Mouse (Mus musculus): ENCODE results near the gene Zfp593.
"Not testable (repeated sequence)": the region's sequence is repeated elsewhere in the genome, so short reads cannot be mapped to it uniquely, and the experiment has no call there.

Zfp593 gene

DNA sequence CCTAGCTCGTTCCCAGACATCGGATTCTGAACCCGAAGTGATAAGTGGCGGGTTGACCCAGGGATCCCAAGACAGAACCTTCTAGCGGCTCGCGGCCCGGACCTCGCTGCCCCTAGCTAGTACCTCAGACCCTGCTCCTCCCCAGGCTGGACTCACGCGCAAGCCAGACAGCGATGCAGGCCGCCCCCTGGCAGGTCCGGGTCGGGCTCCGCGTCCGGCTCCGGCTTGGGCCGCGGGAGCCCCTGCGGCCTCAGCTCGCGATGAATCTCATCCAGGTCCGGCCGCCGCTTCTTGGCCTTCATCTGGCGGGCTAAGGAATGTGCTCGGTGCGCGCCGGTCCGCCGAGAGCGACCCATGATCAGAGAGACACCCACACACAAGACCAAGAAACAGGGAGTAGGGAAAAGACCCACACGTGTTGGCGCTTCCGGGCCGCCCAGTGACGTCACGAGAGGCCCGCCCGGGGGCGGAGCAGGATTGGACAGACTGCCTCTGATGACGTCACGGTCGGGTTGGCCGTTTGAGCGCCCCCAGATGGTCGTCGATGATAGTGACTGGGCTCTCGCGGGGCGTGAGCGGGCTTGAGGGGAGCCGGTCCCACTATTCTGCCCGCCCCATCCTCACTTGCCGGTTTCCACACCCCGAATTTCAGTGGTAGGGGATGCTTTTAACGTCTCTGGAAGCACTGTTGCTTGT, at the start of gene Zfp593:
Gene Zfp593, minus strand, starts transcription at position 445 of the 696 bp plus-strand sequence.
- peak; percentile 95 to 99 for DNase-seq (ENCODE audit: inconsistent age in 2 of 2, low spot score in 1 of 2)

DNA sequence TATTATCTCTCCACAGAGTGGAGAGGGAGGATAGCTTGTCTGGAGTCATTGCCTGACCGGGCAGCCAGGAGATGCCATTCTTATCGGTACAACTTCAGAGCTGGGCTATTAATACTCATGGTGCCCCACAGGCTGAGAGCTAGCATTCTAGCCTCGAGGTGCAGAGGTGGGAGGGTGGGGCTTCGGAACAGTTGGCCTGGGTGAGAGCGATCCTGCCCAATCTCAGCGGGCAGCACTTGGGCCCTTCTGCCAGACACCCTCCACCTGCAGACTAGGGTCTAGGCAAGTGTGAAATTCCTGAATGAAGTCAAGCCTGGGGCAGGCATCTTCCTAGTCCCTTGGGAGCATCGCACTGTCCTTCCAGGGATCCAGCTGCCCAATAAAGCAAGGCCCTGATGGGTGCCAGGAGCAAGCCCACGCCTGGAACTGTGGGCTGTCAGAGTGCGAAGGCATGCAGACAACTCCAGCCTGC, 48.3 kb upstream of the Zfp593 start:
- no peak for DNase-seq (ENCODE audit: inconsistent age in 2 of 2, low spot score in 1 of 2)

DNA sequence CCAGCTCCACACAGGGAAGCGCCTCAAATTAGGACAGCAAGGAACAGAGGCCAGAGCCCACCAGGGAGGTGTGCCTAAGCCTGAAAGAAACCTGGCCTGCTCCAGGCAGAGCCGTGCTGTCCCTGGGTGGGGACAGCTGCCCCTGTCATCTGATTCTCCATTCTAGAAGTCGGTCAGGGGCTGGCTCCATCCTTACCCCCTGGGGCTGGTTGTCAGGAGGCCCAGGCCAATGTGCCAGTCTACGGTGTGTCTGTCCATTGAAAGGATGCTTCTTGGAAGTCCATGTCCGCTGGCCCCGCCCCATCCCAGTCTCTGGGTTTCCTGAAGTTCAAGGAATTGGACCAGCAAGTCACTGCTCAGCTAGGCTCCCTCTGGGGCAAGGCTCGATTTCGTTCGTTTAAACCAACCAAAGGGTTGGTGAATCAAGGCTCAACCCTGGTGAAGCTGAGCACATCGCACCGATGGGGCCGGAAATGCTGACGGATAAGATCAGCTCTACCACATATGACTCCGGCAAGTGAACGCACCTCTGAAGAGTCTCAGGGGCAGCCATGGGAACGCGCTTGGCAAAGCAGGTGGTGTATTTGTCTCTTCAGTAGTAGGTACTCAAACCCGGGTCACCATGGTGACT, 47.8 kb upstream of the Zfp593 start:
- no peak for DNase-seq (ENCODE audit: inconsistent age in 2 of 2, low spot score in 1 of 2)

DNA sequence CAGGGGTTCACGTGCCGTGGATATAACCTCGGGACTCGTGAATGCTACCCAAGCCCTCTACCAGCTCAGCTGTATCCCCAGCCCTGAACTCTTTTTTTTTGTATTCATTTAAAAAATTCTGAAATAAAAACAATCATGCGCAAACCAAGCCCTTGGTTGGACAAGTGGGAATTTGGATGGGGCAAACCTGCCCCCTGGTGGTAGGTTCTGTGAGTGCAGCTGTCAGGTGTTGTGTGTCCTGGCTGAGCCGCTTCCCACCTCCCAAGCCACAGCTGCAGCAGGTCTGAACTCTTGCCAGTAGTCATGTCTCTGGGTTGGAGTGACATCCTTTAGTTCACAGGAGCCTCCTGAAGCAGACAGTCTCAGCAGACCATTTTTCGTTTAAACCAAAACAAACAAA, 46.7 kb upstream of the Zfp593 start:
- peak; percentile 62 to 89 for DNase-seq (ENCODE audit: inconsistent age in 2 of 2, low spot score in 1 of 2)

DNA sequence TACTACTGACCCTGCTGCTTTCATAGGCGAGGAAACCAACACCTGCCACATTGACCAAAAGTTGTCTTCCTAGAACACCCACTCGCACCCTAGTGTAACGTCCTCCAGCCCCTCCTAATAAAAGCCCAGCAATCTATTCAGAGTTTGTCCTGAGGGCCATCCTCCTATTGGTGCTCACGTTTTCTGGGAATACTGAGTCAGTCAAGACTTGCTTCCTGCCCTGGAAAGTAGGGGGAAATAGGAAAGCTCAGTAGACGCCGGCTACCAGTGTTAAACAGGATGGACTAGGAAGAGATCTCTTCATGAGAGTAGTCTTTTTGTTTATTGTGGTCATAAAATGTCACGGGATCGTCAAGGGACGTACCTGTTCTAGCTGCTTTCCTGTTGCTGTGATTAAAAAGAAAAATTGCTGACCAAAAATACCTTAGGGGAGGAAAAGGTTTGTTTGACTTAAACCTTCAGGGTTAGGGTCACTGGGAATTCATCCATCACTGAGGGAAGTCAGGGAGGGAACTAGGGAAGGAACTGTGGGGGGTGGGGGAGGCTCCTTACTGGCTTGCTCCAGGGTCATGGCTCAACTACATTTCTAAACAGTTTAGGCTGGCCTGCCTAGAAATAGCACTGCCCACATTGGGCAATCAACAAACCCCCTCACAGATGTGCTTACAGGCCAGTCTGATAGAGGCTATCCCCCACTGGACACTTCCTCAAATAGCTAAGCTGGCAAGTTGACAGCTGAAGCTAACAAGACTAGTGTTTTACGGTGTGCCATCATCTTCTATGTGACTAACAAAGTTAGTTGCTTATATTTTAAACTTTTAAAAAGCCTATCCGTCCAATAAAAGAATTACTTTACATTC, 43.2 kb upstream of the Zfp593 start:
- peak in 1 of 2 experiments; percentile 64 for DNase-seq (ENCODE audit: inconsistent age in 2 of 2, low spot score in 1 of 2)

DNA sequence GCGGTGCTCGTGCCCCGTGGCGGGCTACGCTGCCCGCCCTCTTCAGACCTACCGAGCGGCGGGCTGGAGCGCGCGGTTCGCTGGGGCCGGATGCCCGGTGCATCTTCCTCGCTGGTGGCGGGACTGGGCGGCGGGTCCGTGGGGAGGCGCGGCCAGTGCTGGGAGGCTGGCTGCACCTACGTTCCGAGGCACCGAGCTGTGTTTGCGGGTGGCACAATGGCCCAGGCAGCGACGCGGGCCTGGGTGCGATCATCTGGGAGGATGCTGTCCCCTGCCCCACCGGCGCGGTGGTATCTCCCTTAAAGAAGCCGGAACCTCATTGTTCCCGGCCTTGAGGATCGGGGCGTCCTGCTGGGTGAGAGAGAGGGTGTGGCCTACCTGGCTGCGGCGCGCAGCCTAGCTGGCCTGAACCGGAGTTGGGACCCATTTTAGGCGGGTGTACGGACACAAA, 42.2 kb upstream of the Zfp593 start, which contains the start of gene Pdik1l:
Gene Pdik1l, minus strand, starts transcription at position 321 of the 451 bp plus-strand sequence.
- peak; percentile 82 to 93 for DNase-seq (ENCODE audit: inconsistent age in 2 of 2, low spot score in 1 of 2)

DNA sequence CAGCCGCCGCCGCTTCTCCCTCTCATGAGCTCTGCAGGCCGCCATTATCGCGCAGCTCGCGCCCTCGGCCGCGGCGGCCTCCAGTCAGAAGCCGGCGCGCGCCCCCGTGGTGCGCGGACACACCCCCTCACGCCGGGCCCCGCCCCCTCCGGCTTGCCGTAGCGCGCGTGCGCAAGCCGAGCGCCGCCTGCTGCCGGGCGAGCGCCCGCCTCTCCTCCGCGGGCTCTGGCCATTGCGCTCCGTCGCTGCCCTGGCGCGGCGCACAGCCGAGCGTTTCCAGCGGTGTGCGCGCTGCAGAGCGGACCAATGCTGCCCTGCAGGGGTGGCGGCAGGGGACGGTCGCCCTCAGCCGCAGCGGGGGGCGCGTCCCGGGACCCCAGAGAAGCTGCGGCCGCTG, 41.8 kb upstream of the Zfp593 start:
- DNase-seq (ENCODE audit: inconsistent age in 2 of 2, low spot score in 1 of 2) = peak; percentile 98 to 99

DNA sequence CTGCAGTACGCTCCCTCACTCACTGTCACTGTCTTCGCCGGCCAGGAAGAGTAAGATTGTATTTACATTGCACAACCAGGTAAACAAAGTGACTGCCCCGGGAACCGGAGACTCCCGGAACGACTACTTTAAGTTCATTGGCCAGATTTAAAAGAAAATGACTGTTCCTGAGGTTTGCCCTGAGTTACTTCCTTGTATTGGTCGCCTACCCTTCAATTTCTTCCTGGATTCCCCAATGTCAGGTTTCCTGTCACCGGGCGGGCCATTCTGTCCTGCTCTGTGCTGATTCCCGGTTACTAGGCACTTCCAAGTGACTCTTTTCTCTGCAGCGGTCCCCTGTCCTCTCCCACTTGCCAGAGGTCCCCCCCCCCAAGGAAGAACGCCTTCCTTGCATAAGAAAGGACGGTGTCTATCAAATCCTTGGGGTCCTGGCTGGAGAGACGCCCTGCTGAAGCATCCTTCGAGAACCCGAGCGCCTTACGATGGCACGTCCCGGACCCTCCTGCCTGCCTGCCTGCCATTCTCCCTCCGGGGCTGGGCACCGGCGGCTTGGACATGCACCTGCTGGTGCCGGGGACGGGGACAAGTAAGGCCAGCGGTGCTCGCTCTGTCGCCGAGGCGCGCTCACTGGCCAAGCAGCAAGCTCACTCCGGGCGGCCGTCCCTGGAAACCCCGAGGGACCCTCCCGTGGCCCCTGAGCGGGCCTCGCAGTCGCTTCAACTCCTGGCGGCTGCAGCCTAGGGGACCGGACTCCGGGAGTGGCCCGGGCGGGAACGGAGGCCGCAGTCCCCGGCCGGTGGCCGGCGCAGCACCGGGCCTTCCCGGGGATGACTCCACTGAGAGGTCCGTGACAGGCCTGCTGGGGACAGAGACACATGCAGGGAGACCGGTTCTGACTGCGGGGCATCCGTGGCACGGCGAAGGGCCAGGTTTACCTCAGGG, 41.1 kb upstream of the Zfp593 start:
- no peak for DNase-seq (ENCODE audit: inconsistent age in 2 of 2, low spot score in 1 of 2)

DNA sequence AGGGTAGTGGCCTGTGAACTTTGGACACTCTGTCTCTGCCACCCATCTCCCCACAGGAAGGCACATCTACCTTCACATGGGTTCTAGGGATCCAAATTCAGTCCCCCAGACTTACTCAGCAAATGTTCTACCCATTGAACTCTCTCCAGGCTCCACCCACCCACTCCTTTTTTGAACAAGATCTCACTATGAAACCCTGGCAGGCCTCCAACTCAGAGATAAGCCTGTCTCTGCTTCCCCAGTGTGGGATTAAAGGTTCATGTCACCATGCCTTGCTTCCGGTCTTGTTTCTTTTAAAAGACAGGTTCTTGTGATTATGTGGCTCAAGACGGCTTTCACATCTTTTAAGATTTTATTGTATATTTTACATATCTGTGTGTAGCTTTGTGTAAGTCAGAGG, 39.5 kb upstream of the Zfp593 start:
- no peak for DNase-seq (ENCODE audit: inconsistent age in 2 of 2, low spot score in 1 of 2)

DNA sequence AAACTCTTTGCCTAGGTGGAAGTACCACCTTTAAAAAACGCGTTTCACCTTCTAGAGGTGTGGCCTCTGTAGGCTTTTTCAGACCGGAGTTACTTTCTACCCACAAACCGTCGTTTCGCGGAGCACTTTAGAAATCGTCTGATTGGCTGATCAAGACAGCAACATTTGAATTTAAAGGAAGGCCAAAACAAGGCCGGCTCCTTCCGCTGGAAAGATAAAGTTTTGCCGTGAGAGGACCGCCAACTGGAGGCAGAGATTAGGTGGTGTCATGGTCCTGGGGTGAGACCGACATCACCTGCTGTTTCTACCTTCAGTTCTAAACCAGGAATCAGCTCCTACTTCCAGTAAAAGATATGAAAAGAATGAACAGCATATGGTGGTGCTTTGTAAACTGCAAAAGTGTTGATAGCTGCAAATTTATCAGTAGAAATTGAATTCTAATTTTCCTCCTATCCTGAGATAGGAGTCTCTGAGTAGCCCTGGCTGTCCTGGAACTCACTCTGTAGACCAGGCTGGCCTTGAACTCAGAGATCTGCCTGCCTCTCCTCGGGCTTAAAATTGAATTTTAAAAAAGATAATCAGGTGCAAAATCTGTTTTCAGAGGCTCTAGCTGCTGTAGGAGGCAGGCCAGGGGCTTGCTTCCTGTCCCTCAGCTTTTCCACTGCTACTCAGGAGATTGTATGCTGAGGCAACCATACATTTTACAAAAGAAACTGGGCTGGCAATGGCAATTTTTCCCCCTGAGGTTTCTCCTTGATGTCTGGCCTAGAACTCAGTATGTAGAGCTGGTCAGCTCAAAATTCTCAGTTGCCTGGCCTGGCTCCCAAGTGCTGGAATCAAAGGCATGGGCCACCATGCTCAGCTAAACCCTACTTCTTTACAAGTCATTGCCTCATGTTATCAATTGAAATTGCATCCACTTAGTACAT, 28.3 kb upstream of the Zfp593 start:
- peak; percentile 38 to 74 for DNase-seq (ENCODE audit: inconsistent age in 2 of 2, low spot score in 1 of 2)

DNA sequence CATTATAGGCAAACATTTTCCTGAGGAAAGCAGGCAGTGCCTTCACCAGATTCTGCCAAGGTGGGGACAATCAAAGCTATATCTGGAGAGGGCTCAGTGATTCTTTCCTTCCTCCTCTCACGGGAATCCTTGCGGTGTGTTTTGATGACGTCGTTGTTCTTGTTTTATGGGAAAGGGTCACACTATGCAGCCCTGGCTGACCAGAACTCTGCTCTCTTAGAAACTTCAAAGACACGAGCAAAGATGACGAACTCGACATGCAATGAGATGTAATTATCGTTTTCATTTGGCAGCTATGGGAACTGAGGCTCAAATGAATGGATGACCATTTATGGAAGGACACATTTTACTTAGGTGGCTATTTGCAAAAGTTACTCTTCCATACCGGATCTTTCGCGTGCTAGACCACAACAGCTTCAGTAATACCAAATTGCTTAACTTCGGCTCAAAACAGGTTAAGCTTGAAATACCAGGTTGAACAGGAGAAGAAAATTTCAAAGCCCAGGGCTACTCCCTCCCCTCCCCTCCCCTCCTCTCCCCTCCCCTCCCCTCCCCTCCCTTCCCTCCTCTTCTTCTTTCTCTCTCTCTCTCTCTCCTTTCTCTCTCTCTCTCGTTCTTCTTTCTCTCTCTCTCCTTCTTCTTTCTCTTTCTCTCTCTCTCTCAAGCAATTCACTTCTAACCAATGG, 27.5 kb upstream of the Zfp593 start:
- DNase-seq (ENCODE audit: inconsistent age in 2 of 2, low spot score in 1 of 2) = peak in 1 of 2 experiments; percentile 45

DNA sequence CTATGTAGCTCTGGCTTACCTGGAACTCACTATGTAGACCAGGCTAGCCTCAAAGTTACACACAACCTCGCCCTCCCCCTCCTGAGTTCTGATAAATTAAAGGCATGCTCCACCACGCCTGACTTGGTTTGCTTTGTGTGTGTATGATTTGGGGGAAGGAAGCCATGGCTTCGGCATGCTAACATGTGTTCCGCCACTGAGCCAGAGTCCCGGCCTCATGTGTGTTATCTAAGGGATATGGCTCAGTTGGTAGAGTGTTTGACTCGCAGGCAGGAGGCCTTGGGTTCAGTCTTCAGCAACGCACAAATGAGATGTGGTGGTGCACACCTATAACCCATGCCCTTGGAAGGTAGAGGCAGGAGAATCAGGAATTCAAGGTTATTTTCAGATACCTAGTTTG, 26.6 kb upstream of the Zfp593 start:
- DNase-seq (ENCODE audit: inconsistent age in 2 of 2, low spot score in 1 of 2) = no peak

DNA sequence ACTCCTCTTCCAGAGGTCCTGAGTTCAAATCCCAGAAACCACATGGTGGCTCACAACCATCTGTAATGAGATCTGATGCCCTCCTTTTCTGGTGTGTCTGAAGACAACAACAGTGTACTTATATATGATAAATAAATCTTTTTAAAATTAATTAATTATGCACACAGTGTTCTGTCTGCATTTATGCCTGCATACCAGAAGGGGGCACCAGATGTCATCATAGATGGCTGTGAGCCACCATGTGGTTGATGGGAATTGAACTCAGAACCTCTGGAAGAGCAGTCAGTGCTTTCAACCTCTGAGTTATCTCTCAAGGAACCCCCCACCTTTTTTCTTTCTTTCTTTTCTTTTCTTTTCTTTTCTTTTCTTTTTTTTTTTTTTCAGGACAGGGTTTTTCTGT, 24.2 kb upstream of the Zfp593 start:
- DNase-seq (ENCODE audit: inconsistent age in 2 of 2, low spot score in 1 of 2) = not testable (repeated sequence)

DNA sequence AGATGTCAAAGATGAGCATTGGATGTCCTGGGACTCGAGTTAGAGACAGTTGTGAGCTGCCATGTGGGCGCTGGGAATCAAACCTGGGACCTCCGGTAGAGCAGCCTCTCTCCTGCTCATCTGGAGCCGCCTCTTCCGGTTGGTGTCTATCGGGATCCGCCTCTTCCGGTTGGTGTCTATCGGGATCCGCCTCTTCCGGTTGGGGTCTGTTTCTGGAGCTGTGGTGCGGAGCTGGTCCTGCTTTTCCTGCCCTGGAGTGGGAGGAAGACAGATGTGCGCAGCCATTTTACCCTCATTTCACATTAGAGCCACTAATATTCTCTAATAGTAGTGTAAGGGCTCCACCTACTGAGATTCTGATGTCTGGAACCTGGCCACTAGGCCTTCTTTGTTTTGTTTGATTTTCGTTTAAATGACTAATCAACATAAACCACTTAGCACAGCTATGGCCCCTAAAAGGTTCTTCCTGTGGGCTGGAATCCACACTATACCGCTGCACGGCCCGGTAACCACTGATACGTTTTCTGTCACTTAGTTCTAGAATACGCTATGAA, 22.8 kb upstream of the Zfp593 start:
- DNase-seq (ENCODE audit: inconsistent age in 2 of 2, low spot score in 1 of 2) = no peak

DNA sequence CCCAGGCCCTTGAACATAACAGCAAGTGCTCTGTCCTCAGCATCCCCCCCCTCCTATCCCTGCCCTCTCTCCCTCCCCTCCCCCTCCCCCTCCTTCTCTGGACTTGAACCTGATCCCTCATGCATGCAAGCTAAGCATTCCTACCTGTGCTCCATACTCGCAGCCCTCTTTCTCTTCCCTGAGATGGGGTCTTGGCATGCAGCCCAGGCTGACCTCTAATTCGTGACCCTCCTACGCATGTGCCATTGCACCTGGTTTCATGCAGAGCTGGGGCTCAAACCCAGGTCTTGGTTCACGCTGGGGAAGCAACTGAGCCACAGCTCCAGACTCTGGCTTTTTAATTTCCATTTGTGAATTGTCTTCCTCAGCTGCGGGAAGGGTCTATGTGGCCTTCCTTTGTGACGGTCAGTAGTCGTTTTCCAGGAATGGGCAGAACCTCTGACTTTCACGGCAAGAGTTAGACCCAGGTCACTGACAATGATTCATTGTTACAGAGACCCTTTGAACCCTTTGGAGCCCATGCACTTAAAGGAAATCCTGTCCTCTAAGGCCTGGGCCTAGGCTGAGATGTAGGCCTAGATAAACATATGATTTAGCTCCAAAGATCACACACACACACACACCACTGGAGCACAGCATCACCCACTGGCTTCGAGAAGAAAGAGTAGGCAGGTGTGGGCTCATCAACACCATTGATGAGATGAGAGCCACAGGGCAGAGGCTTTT, 20.6 kb upstream of the Zfp593 start:
- peak in 1 of 2 experiments; percentile 46 for DNase-seq (ENCODE audit: inconsistent age in 2 of 2, low spot score in 1 of 2)

DNA sequence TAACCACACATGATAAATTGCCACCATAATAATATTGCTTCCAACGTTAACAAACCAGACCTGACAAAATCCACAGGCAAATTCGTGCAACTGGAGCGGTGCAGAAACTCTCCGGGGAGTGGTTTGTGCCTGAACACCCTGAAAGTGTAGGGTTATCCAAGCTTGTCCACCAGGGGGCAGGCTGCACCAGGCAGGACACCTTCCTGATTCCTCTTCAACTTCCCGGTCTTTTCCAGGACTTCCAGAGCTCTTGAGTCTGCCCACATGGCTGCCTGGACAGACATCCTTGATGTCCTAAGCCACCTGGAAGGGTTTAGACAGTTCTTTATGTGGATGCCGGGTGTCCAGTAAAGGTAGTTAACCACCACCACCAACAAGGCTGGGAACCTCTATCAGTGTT, 17.8 kb upstream of the Zfp593 start:
- peak; percentile 66 to 87 for DNase-seq (ENCODE audit: inconsistent age in 2 of 2, low spot score in 1 of 2)

DNA sequence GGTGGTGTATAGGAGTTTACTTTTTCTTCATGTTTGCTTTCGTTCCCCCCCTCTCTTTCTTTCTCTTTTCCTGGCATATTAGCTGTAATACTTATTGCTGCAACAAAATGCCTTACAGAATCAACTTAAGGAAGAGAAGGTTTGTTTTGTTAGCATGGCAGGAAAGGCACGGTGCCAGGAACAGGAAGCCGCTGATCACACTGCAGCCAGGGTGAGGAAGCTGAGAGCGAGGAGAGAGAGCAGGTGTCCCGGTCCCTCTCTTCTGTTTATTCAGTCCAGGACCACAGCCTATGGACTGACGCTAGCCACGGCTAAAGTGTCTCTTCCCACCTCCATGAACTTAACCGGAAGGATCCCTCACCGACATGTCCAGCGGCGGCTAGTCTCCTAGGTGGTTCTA, 13.0 kb upstream of the Zfp593 start:
- DNase-seq (ENCODE audit: inconsistent age in 2 of 2, low spot score in 1 of 2) = peak in 1 of 2 experiments; percentile 34

Measured in adrenal gland, adult (tissue).